Mouse (Mus musculus) ES-E14 (cell line): ENCODE measurements at regions not wholly inside any gene's neighbourhood (a gene's known extent, or its start where the extent isn't known, plus 50 kb on each side); places are given as distances from the start of the nearest gene placed in this dataset.

Experiments
- DNase-seq: peaks from one replicate; pipeline ENCODE4 v3.0.0-alpha.2; 2013; ENCODE audit warnings: low read depth, low spot score
- H3K27ac ChIP-seq: 2 replicates; pipeline ENCODE4 v1.5.1; 2012; ENCODE audit warnings: low read depth, mild to moderate bottlenecking, low read length, moderate library complexity, mixed read lengths; ENCODE audit not compliant: poor library complexity, insufficient read depth, severe bottlenecking
- H3K36me3 ChIP-seq: 2 replicates; pipeline ENCODE4 v1.6.1; 2012; ENCODE audit warnings: mild to moderate bottlenecking, low read length, moderate library complexity, mixed read lengths; ENCODE audit not compliant: control insufficient read depth, poor library complexity, insufficient read depth, severe bottlenecking
- H3K4me1 ChIP-seq, 2 experiments: fragments of 150-350 bp in 1 of 2; sonication (generic) in 1 of 2; 2 replicates each; pipeline ENCODE4 v1.6.1; 2012; ENCODE audit warnings: low read length in 2 of 2, mild to moderate bottlenecking in 1 of 2, mixed read lengths in 1 of 2; ENCODE audit not compliant: control insufficient read depth in 2 of 2, insufficient read depth in 2 of 2, poor library complexity in 1 of 2
- H3K4me3 ChIP-seq, 2 experiments: fragments of 150-350 bp in 1 of 2; sonication (generic) in 1 of 2; 2 replicates each; pipeline ENCODE4 v1.5.1; 2012; ENCODE audit warnings: low read length in 2 of 2, low read depth in 1 of 2, mild to moderate bottlenecking in 1 of 2, mixed read lengths in 1 of 2; ENCODE audit not compliant: insufficient read depth in 1 of 2, poor library complexity in 1 of 2, severe bottlenecking in 1 of 2
- H3K9ac ChIP-seq: 2 replicates; pipeline ENCODE4 v1.6.1; 2012; ENCODE audit warnings: low read depth, mild to moderate bottlenecking, low read length, mixed read lengths; ENCODE audit not compliant: poor library complexity, insufficient read depth, severe bottlenecking
- H3K9me3 ChIP-seq: fragments of 150-350 bp; sonication (generic); 2 replicates; pipeline ENCODE4 v1.6.1; 2012; ENCODE audit warnings: low read depth, mild to moderate bottlenecking, low read length; ENCODE audit not compliant: control insufficient read depth, insufficient read depth
- CHD2 ChIP-seq: IDR thresholded peaks from 2 replicates; pipeline ENCODE4 v1.6.1; 2014; ENCODE audit warnings: mild to moderate bottlenecking, low read depth, low read length, inconsistent platforms
- HCFC1 ChIP-seq: IDR thresholded peaks from 2 replicates; pipeline ENCODE4 v1.6.1; 2012; ENCODE audit warnings: low read length, inconsistent platforms, borderline replicate concordance; ENCODE audit not compliant: insufficient read depth
- MAFK ChIP-seq: IDR thresholded peaks from 2 replicates; pipeline ENCODE4 v1.6.1; 2014; ENCODE audit warnings: mild to moderate bottlenecking, low read depth, low read length, inconsistent platforms; ENCODE audit not compliant: insufficient read depth
- ZC3H11A ChIP-seq: IDR thresholded peaks from 2 replicates; pipeline ENCODE4 v1.6.1; 2012; ENCODE audit warnings: low read depth, mild to moderate bottlenecking, inconsistent platforms, low read length, borderline replicate concordance
- ZNF384 ChIP-seq: IDR thresholded peaks from 2 replicates; pipeline ENCODE4 v1.6.1; 2012; ENCODE audit warnings: low read depth, low read length, inconsistent platforms
- in situ Hi-C, 2 experiments: fragments of 600-800 bp; cut with MboI; formaldehyde crosslinking; loops; one replicate each; pipeline ENCODE4 v1.15.1; 2025; ENCODE audit warnings: low sequenced_read_pairs in 2 of 2, inconsistent platforms in 1 of 2; ENCODE audit not compliant: unreplicated experiment in 2 of 2

- Histone ChIP-seq H3K9me3 (no peaks in the 10 kb centered on the region), H3K36me3 (no peaks in the 10 kb centered on the region), H3K4me1 (no peaks in the 10 kb centered on the region), H3K27ac (no peak overlapping the region), H3K4me3 (no peak overlapping the region), H3K9ac (no peak overlapping the region)
- TF ChIP-seq ZNF384 (no peak), MAFK (no peak), HCFC1 (no peak), CHD2 (no peak), ZC3H11A (no peak)
- in situ Hi-C loops: no loop called here
- DNase-seq: no peak
Observed at GRCm38 (mm10) chr8:115506741-115507140, 200.9 kb downstream of the Maf start.

DNA sequence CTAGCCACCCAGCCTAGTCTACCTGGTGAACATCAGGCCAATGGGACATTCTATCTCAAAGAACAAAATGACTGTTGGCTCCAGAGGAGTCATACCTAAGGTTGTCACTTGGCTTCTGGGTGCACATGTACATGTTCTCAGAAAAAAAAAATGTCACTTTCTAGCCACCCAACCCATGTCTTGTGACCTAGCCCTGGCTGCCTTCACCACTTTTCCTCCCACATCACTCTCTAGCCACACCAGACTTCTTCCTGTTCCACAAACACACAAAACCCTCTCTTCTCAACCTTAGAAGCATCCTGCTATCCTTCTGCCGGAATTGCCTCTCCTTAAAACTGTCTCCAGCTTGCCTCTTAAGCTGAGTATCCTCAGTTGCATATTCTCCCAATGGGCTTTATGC, 211.6 kb downstream of the Maf start:
- Histone ChIP-seq H3K9ac (no peak overlapping the region), H3K4me1 (no peaks in the 10 kb centered on the region), H3K27ac (no peak overlapping the region), H3K9me3 (no peaks in the 10 kb centered on the region), H3K4me3 (no peak overlapping the region), H3K36me3 (no peaks in the 10 kb centered on the region)
- in situ Hi-C loops: no loop called here
- TF ChIP-seq ZC3H11A: no peak
- TF ChIP-seq CHD2: no peak
- no peak for TF ChIP-seq MAFK
- TF ChIP-seq ZNF384: no peak
- no peak for TF ChIP-seq HCFC1
- DNase-seq: no peak

- Histone ChIP-seq H3K4me3 (no peak overlapping the region), H3K27ac (no peak overlapping the region), H3K36me3 (no peaks in the 10 kb centered on the region), H3K9ac (no peak overlapping the region), H3K4me1 (no peaks in the 10 kb centered on the region), H3K9me3 (no peaks in the 10 kb centered on the region)
- no peak for DNase-seq
- in situ Hi-C loops: no loop called here
- TF ChIP-seq HCFC1: no peak
- no peak for TF ChIP-seq ZNF384
- TF ChIP-seq CHD2: no peak
- no peak for TF ChIP-seq MAFK
- TF ChIP-seq ZC3H11A: no peak
Observed at GRCm38 (mm10) chr8:115494353-115494752, 213.2 kb downstream of the Maf start.

GRCm38 (mm10) chr8:115486904-115487303, 220.7 kb downstream of the Maf start:
- TF ChIP-seq CHD2: no peak
- no peak for TF ChIP-seq ZC3H11A
- no peak for TF ChIP-seq MAFK
- TF ChIP-seq HCFC1: no peak
- TF ChIP-seq ZNF384: no peak
- Histone ChIP-seq H3K9ac (no peak overlapping the region), H3K9me3 (no peaks in the 10 kb centered on the region), H3K4me1 (no peaks in the 10 kb centered on the region), H3K27ac (no peak overlapping the region), H3K4me3 (no peak overlapping the region), H3K36me3 (no peaks in the 10 kb centered on the region)
- peak; percentile 16 for DNase-seq
- in situ Hi-C loops: no loop called here

GRCm38 (mm10) chr8:115481136-115481535, 226.5 kb downstream of the Maf start:
- in situ Hi-C loops: no loop called here
- no peak for DNase-seq
- no peak for TF ChIP-seq MAFK
- TF ChIP-seq CHD2: no peak
- no peak for TF ChIP-seq ZC3H11A
- TF ChIP-seq HCFC1: no peak
- TF ChIP-seq ZNF384: no peak

More at GRCm38 (mm10) chr8:115481136-115481535, 226.5 kb downstream of the Maf start:
- Histone ChIP-seq H3K4me1 (no peaks in the 10 kb centered on the region), H3K27ac (no peak overlapping the region), H3K36me3 (no peaks in the 10 kb centered on the region), H3K4me3 (no peak overlapping the region), H3K9me3 (no peaks in the 10 kb centered on the region), H3K9ac (no peak overlapping the region)
